Mouse (Mus musculus) embryo, embryonic 11.5 days (tissue): ENCODE results near the gene Rpl14.

Source experiments
- DNase-seq: peaks from one replicate; pipeline ENCODE4 v3.0.0-alpha.2; 2012; ENCODE audit warnings: low read depth, low spot score

The Rpl14 gene

DNA sequence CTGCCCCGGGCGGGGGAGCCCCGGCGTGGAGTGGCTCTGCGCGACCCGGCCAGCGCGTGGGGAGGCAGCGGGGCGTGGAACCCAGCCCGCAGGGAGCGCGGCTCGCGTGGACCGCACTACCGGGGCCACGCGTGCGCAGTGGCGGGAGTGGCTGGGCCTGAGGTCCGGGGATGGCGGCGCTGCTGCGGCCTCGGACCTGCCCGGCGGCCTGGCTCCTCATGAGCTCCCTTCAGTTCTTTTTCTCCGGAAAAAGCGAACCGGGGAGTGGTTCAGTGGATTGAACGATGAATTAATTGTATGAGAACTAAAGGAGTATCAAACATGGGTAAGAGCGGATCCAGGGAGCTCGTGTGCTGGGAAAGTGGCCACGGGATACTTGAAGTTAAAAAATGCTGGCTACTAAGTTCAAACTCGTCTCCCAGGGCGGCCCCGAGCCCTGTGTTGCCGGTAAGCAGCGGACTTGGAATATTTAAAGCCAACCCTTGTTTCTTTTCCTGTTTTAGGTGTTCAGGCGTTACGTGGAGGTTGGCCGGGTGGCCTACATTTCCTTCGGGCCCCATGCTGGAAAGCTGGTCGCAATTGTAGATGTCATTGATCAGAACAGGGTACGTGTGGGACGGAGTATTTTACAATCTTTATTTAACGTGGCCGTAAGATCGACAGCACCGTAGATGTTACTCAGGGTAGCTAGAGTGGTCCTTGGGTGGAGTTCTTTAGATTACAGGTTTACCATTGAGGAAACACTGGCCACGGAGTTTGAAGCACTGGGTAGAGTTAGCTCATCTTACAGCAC lies 545 bp downstream of the Rpl14 start:
- no peak for DNase-seq

DNA sequence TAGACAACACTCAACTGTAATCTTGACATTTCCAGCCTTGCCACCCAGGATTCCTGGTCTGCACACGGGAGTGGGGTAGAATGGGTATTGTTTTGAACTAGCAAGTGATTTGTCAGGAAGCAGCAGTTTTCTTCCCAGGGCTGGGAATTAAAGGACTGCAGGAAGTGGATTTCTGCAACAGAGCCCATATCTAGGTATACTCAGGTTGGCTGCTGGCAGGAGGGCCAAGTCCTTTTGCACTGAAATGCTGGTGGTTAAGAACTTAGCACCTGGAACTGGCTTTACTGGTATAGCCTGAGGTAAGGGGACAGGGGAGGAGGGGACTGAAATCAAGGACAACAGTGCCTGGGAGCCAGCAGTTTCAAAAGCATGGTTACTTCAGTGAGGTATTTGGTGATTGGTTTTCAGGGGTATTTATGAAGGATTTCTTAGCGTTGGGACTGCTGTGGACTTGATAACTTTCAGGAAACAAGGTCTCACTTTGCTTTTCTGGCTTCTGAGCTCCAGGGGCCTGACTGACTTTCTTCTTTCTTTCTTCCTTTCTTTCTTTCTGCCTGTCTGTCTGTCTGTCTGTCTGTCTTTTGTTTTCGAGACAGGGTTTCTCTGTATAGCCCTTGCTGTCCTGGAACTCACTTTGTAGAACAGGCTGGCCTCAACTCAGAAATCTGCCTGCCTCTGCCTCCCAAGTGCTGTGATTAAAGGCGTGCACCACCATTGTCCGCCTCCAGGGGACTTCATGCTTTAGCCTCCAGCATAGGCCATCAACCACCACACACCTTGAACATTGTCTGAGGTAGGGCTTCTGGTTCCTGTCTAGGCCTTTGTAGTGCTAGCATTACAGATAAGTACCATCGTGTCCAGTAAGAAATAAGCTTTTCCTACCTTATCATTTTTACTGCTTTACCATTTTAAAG lies 4.8 kb downstream of the Rpl14 start:
- DNase-seq = no peak

DNA sequence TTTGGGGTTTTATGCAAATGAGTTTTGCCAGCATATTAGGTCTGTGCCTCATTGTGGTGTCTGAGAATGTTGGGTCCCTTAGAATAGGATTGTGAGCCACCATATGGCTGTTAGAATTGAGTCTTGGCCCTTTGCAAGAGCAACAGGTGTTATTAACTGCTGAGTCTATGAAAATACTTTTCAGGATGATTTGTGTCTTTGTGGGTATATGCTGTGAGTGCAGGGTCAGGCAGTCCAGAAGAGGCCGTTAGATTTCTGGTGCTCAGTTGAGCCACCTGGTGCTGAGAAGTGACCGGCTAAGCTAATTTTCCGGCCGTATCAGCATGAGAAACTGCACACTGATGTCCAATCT lies 5.4 kb downstream of the Rpl14 start:
- DNase-seq = no peak

DNA sequence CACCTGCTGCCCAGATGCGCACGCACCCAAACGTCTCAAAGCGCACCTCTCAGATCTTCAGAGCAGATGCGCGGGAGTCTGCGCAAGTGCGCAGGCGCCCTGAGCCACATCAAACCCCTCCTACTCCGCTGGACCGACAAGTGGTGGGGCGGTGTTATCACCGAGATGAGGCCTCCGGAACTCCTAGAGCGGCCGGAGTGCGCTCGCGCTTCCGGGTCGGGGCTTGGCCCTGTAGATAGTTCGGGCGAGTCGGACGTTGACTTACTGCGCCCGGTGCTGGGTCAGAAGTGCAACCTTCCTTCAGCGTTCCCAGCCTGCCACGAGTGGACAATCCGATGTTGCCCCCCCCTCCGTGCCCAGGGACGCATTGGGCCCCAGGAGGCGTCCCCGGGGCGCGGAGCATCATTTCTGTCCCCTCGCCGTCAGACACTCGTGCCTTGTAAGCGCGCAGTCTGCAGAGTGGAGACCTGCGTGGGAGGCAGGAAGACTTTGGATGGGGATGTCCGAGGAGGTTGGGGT lies 5.9 kb downstream of the Rpl14 start:
- DNase-seq = peak; percentile 93

DNA sequence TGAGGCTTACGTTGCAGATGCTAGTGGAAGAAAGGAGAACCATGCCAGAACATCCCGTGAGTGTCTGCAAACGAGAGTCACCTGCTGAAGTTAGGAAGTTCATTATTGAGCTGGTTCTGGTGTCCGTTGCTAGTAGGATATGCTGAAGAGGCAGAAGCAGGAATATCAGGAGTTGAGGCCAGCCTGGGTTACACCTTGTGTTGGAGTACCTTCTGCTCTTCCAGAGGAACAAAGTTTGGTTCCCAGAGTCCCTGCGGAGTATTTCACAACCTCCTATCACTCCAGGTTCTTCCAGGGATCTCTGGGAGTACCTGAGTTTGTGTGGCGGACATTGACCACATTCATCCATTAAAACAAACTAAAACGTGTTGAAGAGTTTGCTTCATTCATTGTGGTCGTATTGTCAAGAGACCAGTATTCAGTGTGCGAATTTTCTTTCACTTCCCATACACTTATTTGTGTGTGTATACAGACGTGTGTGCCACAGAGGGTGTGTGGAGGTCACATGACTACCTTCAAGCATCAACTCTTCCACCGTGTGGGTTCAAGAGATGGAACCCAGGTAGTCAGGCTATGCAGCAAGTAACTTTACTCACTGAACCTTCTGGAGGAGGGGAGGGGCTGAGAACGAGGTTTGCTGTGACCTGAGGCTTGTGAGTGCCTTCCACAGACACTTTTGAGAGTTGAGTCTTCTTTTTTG lies 6.6 kb downstream of the Rpl14 start:
- no peak for DNase-seq

DNA sequence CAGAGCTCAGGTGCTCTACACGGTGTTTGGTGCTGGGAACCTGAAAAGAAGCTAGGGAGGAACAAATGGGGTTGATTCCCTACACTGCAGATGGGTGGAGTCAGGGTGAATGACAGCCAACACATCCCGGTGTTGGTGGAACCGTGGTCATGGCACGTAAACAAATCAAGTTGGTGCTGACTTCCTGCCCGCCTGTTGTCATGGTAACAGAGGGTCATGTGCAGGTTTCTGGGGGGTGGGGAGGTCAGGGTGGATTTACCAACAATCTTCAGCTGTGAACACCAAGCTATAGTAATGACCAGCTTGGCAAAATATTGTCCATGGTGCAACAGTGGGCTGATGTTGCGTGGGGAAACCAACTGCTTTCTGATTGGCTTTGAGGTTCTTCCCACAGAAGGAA lies 7.5 kb downstream of the Rpl14 start:
- DNase-seq = no peak

DNA sequence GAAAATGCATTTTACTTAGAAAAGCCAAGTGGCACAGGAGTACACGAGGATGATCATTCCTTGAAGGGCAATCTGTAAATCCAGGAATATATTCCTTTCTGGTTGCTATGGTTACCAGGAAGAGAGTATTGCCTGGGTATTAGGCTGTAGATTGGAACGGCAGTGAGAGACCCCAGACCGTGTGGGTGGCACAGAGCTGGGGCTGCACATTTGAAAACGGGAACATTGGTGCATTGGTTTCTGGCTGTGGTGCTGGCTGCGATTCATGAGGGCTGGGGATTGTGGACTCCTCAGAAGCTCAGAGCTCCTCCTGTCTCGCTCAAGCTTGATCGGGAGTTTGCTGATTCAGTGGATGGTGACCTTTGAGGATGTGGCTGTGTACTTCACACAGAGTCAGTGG lies 8.6 kb downstream of the Rpl14 start:
- DNase-seq = no peak

DNA sequence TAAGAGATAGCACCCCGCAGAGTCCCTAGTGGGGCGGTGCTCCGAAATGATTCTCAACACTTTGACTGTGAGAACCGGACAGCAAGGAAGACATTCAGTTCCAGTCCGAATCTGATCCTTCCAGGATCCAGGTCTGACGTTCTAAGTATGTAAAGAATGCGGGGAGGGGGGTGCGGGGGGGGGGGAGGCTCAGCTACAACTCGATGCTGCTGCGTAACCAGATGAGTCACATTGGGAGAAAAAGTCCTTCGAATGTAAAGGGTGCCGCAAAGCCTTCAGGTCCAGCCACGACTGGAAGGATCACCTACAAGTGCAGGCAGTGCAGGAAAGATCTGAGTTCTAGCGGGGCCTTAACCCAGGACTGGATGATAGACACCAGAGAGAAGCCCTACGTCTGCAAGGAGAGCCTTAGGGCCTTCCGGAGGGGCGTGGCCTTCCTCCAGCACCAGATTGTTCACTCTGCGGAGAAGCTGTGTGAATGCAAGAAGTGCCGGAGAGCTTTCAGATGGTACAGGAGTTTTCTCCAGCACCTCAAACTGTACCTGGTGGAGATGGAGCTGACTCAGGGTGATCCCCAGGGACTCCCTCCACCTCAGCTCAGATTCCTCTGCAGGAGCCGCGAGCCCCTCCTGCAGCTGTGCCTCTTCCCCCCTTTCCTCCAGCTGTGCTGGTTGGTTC lies 10.8 kb downstream of the Rpl14 start:
- no peak for DNase-seq

DNA sequence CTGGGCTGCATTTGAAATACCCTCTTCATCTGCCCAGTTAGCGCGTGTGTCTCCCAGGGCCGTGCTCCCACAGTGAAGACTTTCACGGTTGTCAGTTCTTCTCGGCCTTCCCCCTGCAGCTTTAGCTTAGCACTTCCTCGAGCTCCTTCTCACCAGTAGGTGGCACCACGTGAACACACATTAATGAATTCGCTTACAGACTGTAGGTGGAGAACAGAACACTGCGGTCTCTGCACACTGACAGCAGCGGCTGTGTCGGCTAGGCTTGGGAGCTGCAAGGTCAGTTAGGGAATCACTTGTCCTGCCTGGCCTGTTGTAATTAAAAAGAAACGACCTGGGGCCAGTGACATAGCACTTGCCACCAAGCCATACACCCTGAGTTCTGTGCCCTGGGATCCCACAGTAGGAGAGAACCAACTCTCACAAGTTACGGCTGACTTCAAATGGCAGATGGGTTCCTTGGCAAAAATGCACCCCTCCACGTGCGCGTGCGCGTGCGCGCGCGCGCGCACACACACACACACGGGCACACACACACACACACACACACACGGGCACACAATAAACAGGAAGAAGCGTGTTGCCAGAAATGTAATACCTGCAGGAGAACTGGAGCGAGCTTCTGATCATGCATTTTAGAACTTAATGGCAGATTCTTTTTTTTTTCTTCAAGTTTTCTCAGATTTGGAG lies 11.5 kb downstream of the Rpl14 start:
- peak; percentile 87 for DNase-seq

DNA sequence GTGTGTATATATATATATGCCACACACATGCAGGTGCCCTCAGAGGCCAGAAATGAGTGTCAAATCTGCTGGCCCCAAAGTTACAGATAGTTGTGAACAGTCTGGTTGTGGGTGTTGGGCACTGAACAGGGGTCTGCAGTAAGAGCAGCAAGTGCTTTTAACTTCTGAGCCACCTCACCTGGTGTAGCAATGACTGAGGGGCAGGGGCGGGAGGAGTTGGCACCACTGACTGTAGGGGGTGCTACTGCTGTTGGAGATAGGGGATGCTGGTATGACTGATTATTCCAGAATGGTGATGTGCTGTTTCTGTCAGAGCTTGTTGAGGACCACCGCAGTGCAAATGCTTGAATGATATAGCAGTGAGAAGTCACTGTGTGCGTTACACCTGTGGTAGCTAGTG lies 12.1 kb downstream of the Rpl14 start:
- no peak for DNase-seq

DNA sequence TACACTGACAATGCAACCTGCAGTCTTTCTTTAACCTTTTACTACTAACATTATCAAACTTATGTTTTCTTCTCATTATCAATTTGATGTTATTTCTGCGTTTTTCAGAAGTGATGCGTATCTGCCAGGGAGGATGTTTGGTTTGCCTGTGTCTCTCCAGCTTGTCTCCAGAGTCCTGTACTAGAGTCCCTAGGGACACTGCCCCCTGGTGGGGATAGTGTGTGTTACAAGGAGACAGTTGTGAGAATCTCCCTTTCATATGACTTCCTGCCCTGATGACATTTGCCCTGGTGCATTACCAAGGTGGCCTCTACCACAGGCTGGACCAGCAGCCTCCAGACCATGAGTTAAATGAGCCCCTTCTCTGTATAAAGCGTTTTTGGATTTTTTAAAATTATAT lies 15.3 kb downstream of the Rpl14 start:
- no peak for DNase-seq

DNA sequence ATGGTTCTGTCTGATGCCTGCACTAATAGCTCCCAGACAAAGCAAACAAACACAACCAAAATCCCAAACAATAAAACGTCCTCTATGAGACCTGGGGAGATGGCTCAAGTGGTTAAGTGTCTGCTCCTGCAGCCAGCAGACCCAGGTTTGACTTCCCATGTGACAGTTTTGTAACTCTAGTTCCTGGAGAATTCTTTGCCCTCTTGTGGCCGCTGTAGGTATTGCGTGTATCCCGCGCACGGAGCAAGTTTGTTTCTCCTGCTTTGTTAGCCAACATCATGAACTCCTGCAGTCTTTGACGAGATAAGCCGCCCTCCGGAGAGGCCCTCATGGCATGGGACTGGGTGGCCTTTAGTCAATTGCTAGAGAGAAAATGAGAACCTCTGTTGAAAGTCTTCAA lies 20.2 kb downstream of the Rpl14 start:
- DNase-seq = no peak

DNA sequence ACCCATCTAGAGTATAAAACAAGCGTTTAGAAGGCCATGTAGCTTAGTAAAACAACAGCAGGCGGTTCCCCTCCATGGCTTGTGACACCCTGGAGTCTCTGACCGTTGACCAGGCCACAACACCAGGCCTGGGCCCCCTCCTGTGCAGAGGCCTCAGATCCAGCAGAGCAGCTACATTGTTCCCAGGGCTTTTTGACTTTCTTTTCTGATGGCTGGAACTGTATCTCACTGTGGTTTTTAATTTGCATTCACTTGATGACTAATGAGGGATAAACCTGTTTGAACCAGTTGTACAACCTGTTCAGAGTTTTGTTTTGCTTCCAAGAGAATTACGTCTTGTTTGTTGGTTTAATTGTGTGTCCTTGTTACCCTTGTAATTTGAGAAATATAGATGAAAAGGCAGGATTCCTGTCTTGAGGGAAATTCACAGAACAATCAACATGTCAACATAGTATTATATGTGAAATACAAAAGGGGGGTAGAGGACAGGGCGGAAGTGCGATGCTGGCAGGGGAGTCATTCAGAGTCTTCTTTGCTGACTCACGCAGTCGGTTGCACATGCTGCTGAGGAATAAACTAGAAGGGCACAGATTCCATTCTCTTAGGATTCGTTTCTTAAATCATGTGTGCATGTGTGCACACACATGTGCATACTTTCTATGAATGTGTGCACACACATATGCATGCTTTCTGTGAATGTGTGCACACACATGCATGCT lies 22.3 kb downstream of the Rpl14 start:
- no peak for DNase-seq

DNA sequence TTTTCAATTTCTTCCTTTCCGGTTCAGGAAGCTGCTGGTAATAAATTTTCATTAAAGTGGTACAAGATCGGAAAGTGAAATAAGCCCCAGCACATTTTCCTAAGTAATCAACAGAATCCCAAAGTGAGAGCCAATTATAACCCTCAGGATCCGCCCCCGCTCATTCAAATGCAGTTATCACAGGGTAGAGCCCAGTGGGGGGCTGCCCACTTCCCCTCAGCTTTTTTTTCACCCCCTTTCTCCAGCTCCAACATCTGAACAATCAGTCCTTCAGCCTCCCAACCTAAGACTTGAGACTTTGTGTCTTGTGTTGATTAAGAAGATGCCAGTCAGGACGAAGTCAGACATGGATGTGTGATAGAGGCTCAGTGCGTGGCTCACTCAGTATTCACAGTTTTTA lies 23.6 kb downstream of the Rpl14 start:
- no peak for DNase-seq

DNA sequence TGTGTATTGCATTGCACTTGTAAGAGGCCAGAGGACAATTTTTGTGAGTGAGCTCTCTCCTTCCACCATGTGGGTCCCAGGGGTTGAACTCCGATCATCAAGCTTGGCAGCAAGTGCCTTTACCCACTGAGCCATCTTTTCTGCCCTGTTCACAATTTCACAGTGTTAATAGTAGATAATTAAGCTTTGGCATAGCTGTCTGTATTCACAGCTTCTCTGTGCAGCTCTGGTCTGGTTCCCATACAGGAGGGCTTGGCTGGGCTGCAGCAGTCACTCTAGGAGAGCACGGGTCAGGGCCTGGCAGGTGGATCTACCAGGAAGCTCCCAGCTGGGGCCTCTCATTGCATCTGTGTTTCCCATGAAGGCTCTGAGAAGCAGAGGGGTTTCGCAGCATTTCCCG lies 24.1 kb downstream of the Rpl14 start:
- no peak for DNase-seq

DNA sequence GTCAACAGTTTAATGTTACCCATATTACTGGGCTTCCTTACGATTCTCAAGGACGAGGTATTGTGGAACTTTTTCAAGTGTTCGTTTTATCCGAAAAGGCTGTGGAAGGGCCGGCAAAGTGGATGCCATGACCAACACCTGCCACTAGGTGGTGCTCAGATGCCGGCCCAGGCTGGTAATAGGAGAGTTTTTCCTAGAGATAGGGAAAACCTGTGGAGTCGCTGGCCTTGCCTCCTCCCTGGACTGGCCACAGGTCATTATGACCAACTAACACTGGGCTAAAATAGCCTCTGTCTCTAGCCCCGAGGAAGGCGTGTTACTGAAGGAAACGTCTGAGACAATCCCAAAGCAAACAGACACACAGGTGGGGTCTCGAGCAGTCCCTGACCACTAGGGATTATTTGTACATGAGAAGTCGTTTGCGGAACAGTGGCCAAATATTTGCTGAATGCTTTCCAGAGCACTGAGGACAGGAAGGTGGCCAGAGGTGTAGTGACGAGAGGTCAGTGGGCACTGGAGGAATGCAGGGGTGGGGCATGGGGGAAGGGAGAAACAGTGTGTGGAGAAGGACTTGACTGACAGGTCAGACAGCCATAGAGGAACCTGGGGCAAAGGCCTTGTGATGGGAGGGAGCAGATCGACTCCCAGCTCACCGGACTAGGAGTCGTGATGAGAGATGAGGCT lies 30.4 kb downstream of the Rpl14 start:
- DNase-seq = peak; percentile 65

DNA sequence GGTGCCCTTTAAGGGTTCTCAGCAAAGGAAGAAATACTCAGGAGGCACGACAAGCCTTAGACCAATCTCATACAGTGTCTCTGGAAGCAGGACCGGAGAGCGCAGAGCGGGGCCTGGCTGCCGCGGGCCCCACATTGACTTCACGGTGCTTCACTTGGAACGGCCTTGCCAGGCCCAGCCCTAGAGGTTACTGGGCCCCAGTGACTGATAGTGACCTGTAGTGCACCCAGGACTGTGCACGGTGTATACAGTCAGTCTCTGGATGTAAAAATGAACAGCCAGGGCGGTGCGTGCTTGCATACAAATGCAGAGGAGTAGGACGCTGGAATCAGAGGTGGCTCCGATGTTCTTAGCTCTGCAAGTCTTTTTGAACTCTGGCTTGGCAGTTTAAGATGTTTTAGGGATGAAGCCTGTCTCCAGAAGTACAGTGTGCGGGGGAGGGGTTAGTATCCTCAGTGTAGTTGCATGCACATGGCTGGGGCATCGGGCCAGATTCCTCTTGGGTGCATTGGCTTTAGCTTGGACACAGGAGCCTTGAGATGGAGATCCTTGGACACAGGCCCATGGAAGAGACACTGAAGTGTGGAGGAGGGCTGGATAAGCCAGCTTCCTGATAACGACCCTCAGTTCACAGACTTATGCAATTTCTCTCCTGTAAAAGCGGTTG lies 31.1 kb downstream of the Rpl14 start:
- DNase-seq = no peak

DNA sequence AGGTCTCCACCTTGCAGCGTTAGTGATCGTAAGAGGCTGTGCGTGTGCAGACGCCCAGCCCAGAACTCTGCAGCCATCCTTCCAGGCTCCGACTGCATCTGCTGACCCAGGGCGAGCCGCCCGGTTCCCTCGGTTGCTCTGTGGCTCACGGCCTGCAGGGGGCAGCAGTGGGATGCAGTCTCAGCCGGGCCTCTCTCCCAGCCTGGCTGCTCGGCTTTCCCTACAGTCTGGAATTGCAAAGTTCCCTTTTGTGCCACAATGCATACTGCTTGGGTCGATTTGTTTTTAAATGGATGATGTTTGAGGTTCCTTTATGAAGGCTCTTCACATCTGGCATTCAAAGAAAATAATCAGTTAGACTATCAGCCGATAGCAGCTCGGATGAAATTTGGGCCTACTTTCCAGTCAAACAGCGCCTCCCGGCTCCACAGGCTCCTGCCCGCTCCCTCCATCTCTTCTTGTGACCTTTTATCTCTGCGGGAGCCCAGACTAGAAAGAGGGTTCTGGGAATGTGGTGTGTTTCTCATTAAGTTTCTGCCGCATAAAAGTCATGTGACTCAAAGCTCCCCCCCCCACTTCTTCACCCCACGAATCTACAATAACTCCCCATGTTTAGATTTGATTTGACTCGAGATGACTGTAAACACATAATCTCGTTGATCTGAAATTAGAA lies 31.7 kb downstream of the Rpl14 start:
- peak; percentile 86 for DNase-seq

DNA sequence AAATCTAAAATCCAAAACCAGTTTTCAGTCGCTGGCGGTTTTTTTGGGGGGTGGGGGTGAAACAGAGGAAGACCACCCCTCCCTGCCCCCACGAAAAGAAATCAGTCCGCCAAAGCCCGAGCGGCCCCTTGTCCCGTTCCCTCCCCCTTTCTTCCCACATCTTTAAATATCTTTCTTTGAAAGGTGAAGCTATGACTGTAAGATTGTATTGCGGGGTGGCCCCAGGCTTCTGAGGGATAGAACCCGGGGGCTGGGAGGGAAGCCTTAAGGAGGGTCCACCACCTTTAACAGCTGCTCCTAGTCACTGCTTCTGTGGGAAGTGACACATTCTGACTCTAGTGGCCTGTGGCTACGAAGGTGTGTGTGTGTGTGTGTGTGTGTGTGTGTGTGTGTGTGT lies 32.3 kb downstream of the Rpl14 start:
- DNase-seq = peak; percentile 11
